Mouse (Mus musculus) midbrain, embryonic 13.5 days (tissue): ENCODE results near the gene Aipl1. TPM values are rescaled to one million over a fixed set of nuclear protein-coding genes. Genes with fewer than 3 reads are reported as not detected.
A peak's percentile ranks its signal among the peaks of the same experiment; 100 is the strongest.

Experiments used
- ATAC-seq: fragments of 200-750 bp; cut with Nextera tagmentation; 2 replicates; pipeline ENCODE4 v1.8.0; 2017; ENCODE audit warnings: mild to moderate bottlenecking, moderate TSS enrichment, moderate library complexity
- H3K27ac ChIP-seq: fragments of 300-500 bp; sonication (generic); 2 replicates; pipeline ENCODE4 v1.5.1; 2015; ENCODE audit warnings: inconsistent platforms, mild to moderate bottlenecking, moderate library complexity
- H3K27me3 ChIP-seq: fragments of 300-500 bp; sonication (generic); 2 replicates; pipeline ENCODE4 v1.6.1; 2015; ENCODE audit warnings: mild to moderate bottlenecking, inconsistent platforms
- H3K36me3 ChIP-seq: fragments of 300-500 bp; sonication (generic); 2 replicates; pipeline ENCODE4 v1.6.1; 2015; ENCODE audit warnings: mild to moderate bottlenecking, inconsistent platforms
- H3K4me1 ChIP-seq: fragments of 300-500 bp; sonication (generic); replicated peaks from 2 replicates; pipeline ENCODE4 v1.6.1; 2015; ENCODE audit warnings: inconsistent platforms
- H3K4me2 ChIP-seq: fragments of 300-500 bp; sonication (generic); replicated peaks from 2 replicates; pipeline ENCODE4 v1.6.1; 2015; ENCODE audit warnings: moderate library complexity, mild to moderate bottlenecking, inconsistent platforms
- H3K4me3 ChIP-seq: fragments of 300-500 bp; sonication (generic); replicated peaks from 2 replicates; pipeline ENCODE4 v1.5.1; 2015; ENCODE audit warnings: mild to moderate bottlenecking, inconsistent platforms
- H3K9ac ChIP-seq: fragments of 300-500 bp; sonication (generic); replicated peaks from 2 replicates; pipeline ENCODE4 v1.6.1; 2015; ENCODE audit warnings: mild to moderate bottlenecking, inconsistent platforms
- H3K9me3 ChIP-seq: fragments of 300-500 bp; sonication (generic); 2 replicates; pipeline ENCODE4 v1.6.1; 2016; ENCODE audit warnings: mild to moderate bottlenecking, inconsistent platforms
- WGBS: fragments of 180-500 bp; shearing (Covaris S2); methylation state at CpG from one replicate; pipeline ENCODE4 v1.1.7; 2015; 5-methylcytosine and 5-hydroxymethylcytosine counted together
- polyA plus RNA-seq: library from polyadenylated mRNA; unstranded; fragments of >200 nt; fragmentation: Nextera tagmentation; extraction: Ambion mirVana; gene quantifications from 2 replicates; pipeline ENCODE4 v1.2.1, GENCODE M21; 2015

Gene Aipl1
- polyA plus RNA-seq, 1 experiment from 2014 or later: 0.43 TPM

DNA sequence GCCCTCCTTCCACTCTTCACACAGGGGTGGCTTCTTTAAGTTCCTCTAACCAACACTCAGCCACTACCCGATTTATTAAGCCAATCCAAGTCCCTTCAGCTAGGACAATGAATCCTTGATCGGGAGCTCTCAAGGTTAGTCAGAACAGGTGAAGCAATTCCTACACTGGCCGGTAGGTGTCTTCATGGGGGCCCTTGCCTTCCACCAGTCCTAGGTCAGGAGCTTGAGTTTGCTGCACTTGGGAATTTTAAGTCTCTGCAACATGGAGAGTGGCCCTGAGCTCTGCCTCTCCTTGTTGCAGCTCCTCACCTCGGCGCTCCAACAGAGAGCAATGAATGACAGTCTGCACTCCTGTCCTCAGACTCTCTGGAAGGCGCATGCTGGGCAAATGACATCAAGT, 29.0 kb upstream of the Aipl1 start:
- no peak overlapping the region for H3K9ac ChIP-seq
- no peak overlapping the region for H3K27ac ChIP-seq
- no peak for ATAC-seq
- H3K36me3 ChIP-seq: peaks cover 5% of the 10 kb centered on the region; the same call in 1 of the 2 replicates
- no peaks in the 10 kb centered on the region for H3K27me3 ChIP-seq
- no peaks in the 10 kb centered on the region for H3K9me3 ChIP-seq
- WGBS: 39% methylated on average over 6 of the region's 6 CpGs
- H3K4me3 ChIP-seq: no peak overlapping the region
- no peak overlapping the region for H3K4me2 ChIP-seq
- H3K4me1 ChIP-seq: peaks cover 11% of the 10 kb centered on the region; the same call in 1 of the 2 replicates

DNA sequence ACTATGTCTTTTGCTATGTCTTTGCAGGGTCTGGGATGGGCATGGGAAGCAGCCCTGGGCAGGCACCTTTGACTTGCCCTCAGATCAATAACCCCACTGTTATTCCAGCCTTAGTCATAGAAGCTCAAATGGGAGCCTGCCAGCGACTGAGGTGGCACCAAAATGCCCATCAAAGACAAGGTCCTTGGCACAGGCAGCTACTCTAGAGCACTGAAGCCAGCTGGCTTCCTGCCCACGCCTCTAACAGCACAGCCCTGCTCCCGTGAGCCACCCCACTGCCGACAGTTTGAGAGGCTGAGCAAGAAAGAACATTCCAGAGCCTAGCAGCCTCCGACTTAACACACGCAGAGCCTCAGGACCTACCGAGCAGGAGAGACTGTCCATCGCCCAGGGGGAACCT, 27.8 kb upstream of the Aipl1 start:
- ATAC-seq: no peak
- peaks cover 11% of the 10 kb centered on the region; the same call in 1 of the 2 replicates for H3K4me1 ChIP-seq
- no peaks in the 10 kb centered on the region for H3K9me3 ChIP-seq
- no peak overlapping the region for H3K4me3 ChIP-seq
- no peak overlapping the region for H3K4me2 ChIP-seq
- no peaks in the 10 kb centered on the region for H3K27me3 ChIP-seq
- H3K9ac ChIP-seq: no peak overlapping the region
- peaks cover 5% of the 10 kb centered on the region; the same call in 1 of the 2 replicates for H3K36me3 ChIP-seq
- 83% methylated on average over 8 of the region's 8 CpGs for WGBS
- no peak overlapping the region for H3K27ac ChIP-seq

DNA sequence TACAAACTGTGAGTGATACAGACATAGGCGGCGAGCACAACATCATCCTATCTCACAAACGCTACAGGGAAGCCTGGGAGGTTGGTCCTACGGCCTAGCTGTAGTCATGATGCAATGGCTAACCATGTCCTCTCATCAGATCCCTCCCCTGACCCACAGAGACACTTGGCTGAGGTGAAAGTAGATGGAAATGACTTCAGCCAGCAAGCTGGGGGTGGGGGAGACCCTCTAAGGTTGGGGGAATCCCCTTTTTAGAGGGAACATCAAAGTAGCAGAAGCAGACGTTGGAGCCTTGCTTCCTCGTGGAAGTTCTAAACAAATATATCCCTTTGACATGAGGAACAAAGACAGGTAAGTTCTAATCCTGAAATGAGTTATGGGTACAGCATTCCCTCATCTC, 27.1 kb upstream of the Aipl1 start:
- WGBS: 83% methylated on average over 6 of the region's 6 CpGs
- Histone ChIP-seq H3K9me3 (no peaks in the 10 kb centered on the region), H3K36me3 (peaks cover 5% of the 10 kb centered on the region; the same call in 1 of the 2 replicates), H3K27ac (no peak overlapping the region), H3K4me1 (peaks cover 11% of the 10 kb centered on the region; the same call in 1 of the 2 replicates), H3K4me2 (no peak overlapping the region), H3K9ac (no peak overlapping the region), H3K27me3 (no peaks in the 10 kb centered on the region), H3K4me3 (no peak overlapping the region)
- ATAC-seq: no peak

DNA sequence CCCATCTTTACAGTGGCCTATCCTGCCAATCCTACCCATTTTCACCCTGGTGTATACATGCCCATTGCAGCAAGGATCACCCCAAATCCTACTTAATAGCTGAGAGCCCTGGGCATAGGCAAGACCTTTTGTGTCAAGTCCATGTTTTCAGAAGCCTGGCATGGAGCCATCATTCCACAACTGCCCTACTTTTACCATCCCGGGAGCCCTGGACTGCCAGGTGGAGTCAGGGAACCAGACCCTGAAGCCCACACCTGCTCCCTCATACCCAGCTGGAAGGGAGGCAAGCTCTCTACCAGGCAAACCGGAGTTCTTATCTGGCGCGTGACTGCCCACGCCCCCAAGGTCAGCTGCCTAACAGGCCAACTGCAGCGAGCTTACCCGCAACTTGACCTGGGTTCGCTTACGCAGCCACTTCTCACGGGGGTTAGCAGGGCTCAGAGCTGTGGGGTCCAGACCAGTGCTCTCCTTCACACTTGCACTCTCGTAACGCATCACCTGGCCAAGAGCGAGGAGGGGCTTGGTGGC, 23.8 kb upstream of the Aipl1 start:
- H3K9ac ChIP-seq: no peak overlapping the region
- 89% methylated on average over 13 of the region's 13 CpGs for WGBS
- no peak for ATAC-seq

DNA sequence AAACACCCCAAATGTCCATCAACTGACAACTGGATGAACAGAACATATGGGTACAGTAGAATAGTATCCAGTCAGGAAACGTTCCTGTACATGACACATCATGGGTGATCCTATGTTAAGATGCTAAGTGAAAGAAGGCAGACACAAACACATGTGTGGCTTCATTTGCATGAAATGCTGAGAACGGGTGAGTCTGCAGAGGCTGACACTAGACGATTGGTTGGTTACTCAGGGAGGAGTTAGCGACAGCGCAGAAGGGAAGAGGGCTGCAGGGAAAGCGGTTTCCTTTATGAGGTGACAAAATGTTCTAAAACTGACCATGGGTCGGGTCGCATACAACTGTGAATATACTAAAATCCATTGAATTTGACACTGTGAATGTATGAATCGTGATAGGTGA, 23.1 kb upstream of the Aipl1 start:
- Histone ChIP-seq H3K4me2 (no peak overlapping the region), H3K9me3 (no peaks in the 10 kb centered on the region), H3K9ac (no peak overlapping the region), H3K36me3 (peaks cover 5% of the 10 kb centered on the region; the same call in 1 of the 2 replicates), H3K27ac (no peak overlapping the region), H3K4me3 (no peak overlapping the region), H3K4me1 (no peaks in the 10 kb centered on the region), H3K27me3 (no peaks in the 10 kb centered on the region)
- ATAC-seq: no peak
- WGBS: 84% methylated on average over 9 of the region's 9 CpGs

More for the DNA sequence above, 23.8 kb upstream of the Aipl1 start:
- H3K27ac ChIP-seq: no peak overlapping the region
- H3K27me3 ChIP-seq: no peaks in the 10 kb centered on the region
- H3K4me2 ChIP-seq: no peak overlapping the region
- H3K36me3 ChIP-seq: peaks cover 5% of the 10 kb centered on the region; the same call in 1 of the 2 replicates
- no peaks in the 10 kb centered on the region for H3K4me1 ChIP-seq
- no peaks in the 10 kb centered on the region for H3K9me3 ChIP-seq
- no peak overlapping the region for H3K4me3 ChIP-seq

DNA sequence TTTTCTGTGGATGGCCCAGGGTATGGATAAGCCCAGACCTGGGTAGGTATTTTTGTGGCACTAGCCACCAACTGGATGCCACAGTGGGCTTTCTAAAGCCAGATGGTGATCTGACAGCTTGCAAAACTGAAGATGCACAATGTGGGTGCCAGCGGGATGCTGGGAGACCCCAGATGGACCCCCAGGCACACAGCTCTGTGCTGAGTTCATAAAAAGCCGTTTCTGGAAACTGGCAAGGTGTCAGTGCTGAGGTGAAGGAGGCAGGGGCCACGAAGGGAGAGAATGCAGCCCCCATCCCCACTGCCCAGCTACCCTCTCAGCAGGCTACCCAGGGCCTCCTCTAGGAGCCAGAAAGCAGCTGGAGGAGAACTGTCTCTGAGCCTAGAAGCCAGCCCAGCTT, 19.9 kb upstream of the Aipl1 start:
- ATAC-seq: no peak
- no peak overlapping the region for H3K4me3 ChIP-seq
- no peak overlapping the region for H3K27ac ChIP-seq

DNA sequence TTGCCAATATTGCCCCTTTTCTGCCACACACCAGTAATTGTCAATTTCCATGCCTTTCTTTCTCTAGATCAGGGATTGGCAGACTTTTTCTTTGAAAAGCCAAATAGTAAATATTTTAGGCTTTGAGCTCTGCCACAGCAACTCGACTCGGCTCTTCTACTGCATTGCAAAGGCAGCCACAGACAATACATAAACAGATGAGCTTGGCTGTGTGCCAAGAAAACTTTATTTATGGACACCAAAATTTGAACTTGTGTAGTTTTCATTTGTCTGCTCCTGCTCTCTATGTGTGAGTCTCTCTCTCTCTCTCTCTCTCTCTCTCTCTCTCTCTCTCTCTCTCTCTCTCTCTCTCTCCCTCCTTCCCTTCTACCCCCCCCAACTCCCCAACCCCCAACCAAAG, 17.9 kb upstream of the Aipl1 start:
- Histone ChIP-seq H3K36me3 (no peaks in the 10 kb centered on the region), H3K4me2 (no peak overlapping the region), H3K9me3 (no peaks in the 10 kb centered on the region), H3K4me3 (no peak overlapping the region), H3K9ac (no peak overlapping the region), H3K27me3 (peaks cover 29% of the 10 kb centered on the region), H3K27ac (no peak overlapping the region), H3K4me1 (peaks cover 23% of the 10 kb centered on the region)
- no peak for ATAC-seq
- 49% methylated on average over 2 of the region's 2 CpGs for WGBS

More for the DNA sequence above, 19.9 kb upstream of the Aipl1 start:
- no peaks in the 10 kb centered on the region for H3K9me3 ChIP-seq
- H3K27me3 ChIP-seq: peaks cover 12% of the 10 kb centered on the region
- H3K9ac ChIP-seq: no peak overlapping the region
- H3K4me2 ChIP-seq: no peak overlapping the region
- 82% methylated on average over 3 of the region's 3 CpGs for WGBS
- peaks cover 3% of the 10 kb centered on the region; the same call in 1 of the 2 replicates for H3K4me1 ChIP-seq
- no peaks in the 10 kb centered on the region for H3K36me3 ChIP-seq

DNA sequence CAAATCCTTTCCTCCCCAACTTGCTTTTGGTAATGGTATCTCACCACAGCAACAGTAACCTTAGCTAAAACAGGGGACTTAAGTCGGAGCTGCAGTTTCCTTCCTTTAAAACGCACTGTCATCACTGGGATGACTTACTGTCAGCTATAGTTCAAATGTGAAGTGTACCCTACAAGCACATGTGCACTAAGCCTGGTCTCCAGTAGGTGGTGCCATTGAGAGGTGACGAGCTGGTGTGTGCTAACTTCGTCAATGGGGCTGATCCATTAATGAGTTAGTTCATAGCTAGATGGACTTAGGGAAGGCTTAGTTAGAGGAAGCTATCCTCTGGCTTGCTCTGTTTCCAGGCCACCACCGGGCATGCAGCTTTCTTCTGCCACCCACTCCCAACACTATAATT, 15.3 kb upstream of the Aipl1 start:
- no peak for ATAC-seq
- 17% methylated on average over 5 of the region's 5 CpGs for WGBS
- peaks cover 25% of the 10 kb centered on the region for H3K4me1 ChIP-seq
- no peak overlapping the region for H3K4me2 ChIP-seq
- no peak overlapping the region for H3K27ac ChIP-seq
- no peak overlapping the region for H3K9ac ChIP-seq
- no peak overlapping the region for H3K4me3 ChIP-seq
- no peaks in the 10 kb centered on the region for H3K9me3 ChIP-seq
- H3K36me3 ChIP-seq: no peaks in the 10 kb centered on the region
- H3K27me3 ChIP-seq: peaks cover 39% of the 10 kb centered on the region

DNA sequence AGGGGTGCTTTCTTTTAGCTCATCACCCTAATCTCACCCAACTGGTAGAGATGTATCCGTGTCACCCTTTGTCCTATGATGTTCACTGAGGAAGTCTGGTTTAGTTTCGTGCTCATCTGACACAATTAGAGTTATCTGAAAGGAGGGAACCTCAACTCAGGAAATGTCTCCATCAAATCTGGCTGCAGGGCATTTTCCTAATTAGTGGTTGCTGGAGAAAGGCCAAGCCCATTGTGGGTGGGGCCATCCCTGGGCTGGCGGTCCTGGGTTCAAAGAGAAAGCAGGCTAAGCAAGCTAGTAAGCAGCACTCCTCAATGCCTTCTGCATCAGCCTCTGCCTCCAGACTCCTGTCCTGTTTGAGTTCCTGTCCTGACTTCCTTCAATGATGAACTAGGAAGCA, 14.9 kb upstream of the Aipl1 start:
- H3K36me3 ChIP-seq: no peaks in the 10 kb centered on the region
- no peak for ATAC-seq
- 66% methylated on average over 3 of the region's 3 CpGs for WGBS

DNA sequence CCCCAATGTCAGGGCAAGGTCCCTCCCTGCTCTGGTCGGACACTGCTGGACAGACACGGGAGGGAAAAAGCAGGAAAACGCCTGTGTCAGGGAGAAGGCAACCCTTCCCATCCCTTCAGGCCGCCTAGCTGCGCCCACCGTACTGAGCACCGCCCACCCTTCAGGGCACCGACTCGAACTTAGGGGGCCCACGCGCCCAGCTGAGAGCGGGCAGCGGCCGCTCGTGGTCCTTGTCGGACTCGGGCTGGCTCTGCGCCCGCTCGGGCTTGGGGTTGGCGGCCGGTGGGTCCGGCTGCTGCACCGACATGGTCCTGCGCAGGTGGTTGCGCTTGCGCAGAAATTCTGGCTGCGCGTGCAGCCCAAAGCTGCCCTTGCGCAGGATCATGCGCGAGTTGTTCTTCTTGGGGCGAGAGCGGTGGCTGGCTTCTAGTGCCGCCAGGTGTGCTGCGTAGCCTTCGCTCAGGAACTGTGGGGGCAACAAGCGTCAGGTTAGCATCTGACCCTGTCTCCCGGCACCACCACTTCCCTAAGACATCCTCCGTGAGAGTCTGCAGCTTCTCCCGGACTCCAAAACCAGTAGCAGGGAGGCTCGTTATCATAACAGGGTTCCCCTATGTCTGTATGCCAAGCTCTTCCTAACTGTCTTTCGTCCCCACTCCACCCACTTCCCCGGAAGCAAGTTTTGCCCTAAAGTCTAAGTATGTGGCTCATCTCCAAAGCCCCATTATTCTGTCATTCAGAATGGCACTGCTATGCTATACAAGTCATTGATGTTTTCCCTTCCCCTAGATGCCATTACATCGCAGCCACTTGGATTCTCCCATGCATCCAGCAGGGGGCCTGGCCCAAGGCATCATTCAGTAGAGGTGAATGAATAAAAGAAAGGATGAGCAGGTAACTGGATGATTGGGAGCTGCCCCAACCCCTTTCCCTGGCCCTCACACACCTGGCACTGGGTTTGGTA, 13.9 kb upstream of the Aipl1 start:
- peak overlapping the region; percentile 81 for H3K9ac ChIP-seq
- peak overlapping the region; percentile 84 for H3K4me2 ChIP-seq
- 2% methylated on average over 44 of the region's 45 CpGs for WGBS
- ATAC-seq: peak; percentile 79
- peaks cover 5% of the 10 kb centered on the region; the same call in 1 of the 2 replicates for H3K36me3 ChIP-seq
- H3K4me3 ChIP-seq: peak overlapping the region; percentile 58
- H3K9me3 ChIP-seq: no peaks in the 10 kb centered on the region
- H3K27ac ChIP-seq: peak overlapping the region; percentile 65
- H3K27me3 ChIP-seq: peaks cover 39% of the 10 kb centered on the region
- peaks cover 25% of the 10 kb centered on the region for H3K4me1 ChIP-seq

More for the DNA sequence above, 14.9 kb upstream of the Aipl1 start:
- peaks cover 25% of the 10 kb centered on the region for H3K4me1 ChIP-seq
- H3K27ac ChIP-seq: no peak overlapping the region
- no peak overlapping the region for H3K4me3 ChIP-seq
- peaks cover 39% of the 10 kb centered on the region for H3K27me3 ChIP-seq
- H3K9ac ChIP-seq: no peak overlapping the region
- H3K9me3 ChIP-seq: no peaks in the 10 kb centered on the region
- H3K4me2 ChIP-seq: no peak overlapping the region

DNA sequence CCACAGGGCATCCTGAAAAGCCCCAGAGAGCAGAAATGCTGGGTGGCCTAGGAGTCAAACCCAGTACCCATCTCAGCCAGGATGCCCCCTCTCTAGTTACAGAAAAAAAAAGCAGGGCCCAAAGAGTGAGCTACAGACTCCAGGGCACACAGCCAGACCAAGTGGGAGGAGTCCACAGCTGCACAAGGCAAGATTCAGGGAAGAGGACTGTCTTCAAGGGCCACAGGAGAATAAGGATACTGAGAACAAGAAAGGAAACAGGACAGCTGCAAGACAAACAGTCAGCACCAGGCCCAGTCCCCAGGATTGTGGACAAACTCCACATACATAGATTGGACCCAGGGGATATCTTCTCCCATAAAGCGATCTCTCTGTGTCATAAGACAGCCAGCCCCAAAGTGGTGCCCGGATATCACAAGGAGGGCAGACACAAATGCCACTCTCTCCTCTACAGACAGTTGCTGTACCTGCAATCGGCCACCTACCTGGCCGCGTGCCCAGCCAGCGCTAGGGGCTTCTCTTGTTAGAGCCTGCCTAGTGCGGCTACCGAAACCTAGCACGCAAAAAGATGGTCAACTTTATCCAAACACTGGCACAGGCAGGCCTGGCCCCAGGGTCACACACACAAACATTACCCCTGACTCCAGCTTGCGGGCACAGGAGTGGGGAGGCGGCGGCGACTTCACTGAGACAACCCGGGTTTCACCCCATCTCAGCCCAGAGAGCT, 13.0 kb upstream of the Aipl1 start:
- Histone ChIP-seq H3K27ac (no peak overlapping the region), H3K9ac (peak overlapping the region; percentile 81), H3K4me3 (peak overlapping the region; percentile 58), H3K4me1 (peaks cover 25% of the 10 kb centered on the region), H3K36me3 (peaks cover 9% of the 10 kb centered on the region; the same call in 1 of the 2 replicates), H3K9me3 (no peaks in the 10 kb centered on the region), H3K27me3 (peaks cover 39% of the 10 kb centered on the region), H3K4me2 (peak overlapping the region; percentile 84)
- WGBS: 26% methylated on average over 14 of the region's 14 CpGs
- peak; percentile 37 for ATAC-seq
